12 mouse cellular contexts compared by ENCODE assay signal in genomic region chr13:16937422-16938202, GRCm38 (mm10).
DNase-seq lines count a peak whose midpoint lies in the region; ATAC-seq and TF ChIP-seq lines count a peak whose summit lies in the region.
"Had no signal": no experiment of that assay in that cellular context is flagged by ENCODE, and none has a peak within 500 bp of the region (broad histone marks: within the 10 kb centered on the region; RNA-seq: fewer than 3 reads in every experiment).

No protein-coding gene starts in this region.

- TF ChIP-seq CTCF in liver, adult 2 months (IDR thresholded peaks at IDR 0.05; ENCODE audit: low read depth, low read length) = no peak
- TF ChIP-seq CTCF in liver, postnatal 0 days (IDR thresholded peaks at IDR 0.05; ENCODE audit: low read depth) = no peak

- no peak for ATAC-seq in liver, postnatal 0 days
- ATAC-seq in erythroid progenitor cell, adult 5-6 weeks (replicated peaks; ENCODE audit: low FRiP score, poor library complexity, severe bottlenecking) = peak; percentile 64
- peak; percentile 76 for ATAC-seq in heart, embryonic 15.5 days (replicated peaks; ENCODE audit: insufficient number of reproducible peaks, insufficient read depth, low FRiP score, low read depth)
- peak; percentile 46 for ATAC-seq in megakaryocyte progenitor cell, adult 5-6 weeks (replicated peaks; ENCODE audit: poor library complexity)

- no peak overlapping the region for H3K9ac ChIP-seq in liver, adult 2 months (ENCODE audit: low read depth, low read length)
- no peak overlapping the region for H3K9ac ChIP-seq in liver, postnatal 0 days (replicated peaks)
- H3K9ac ChIP-seq in heart, embryonic 15.5 days = no peak overlapping the region
- H3K9ac ChIP-seq: kidney, embryonic 15.5 days; limb, embryonic 13.5 days; midbrain, embryonic 12.5 days had no signal

- no peaks in the 10 kb centered on the region for H3K27me3 ChIP-seq in liver, adult 2 months (ENCODE audit: control insufficient read depth, insufficient read depth, low read length)
- H3K27me3 ChIP-seq in liver, postnatal 0 days (ENCODE audit: insufficient read depth, low read length) = no peaks in the 10 kb centered on the region
- no peaks in the 10 kb centered on the region for H3K27me3 ChIP-seq in heart, embryonic 15.5 days
- no peaks in the 10 kb centered on the region for H3K27me3 ChIP-seq in hindbrain, embryonic 10.5 days (ENCODE audit: insufficient read depth, poor library complexity, severe bottlenecking)
- H3K27me3 ChIP-seq: kidney, embryonic 15.5 days; limb, embryonic 13.5 days; midbrain, embryonic 12.5 days had no signal

- no peak overlapping the region for H3K27ac ChIP-seq in liver, adult 2 months (replicated peaks; ENCODE audit: insufficient read depth, low read depth, low read length)
- H3K27ac ChIP-seq in liver, postnatal 0 days (ENCODE audit: low read depth) = no peak overlapping the region
- H3K27ac ChIP-seq in heart, embryonic 15.5 days = peak overlapping the region; percentile 75
- no peak overlapping the region for H3K27ac ChIP-seq in hindbrain, embryonic 10.5 days
- H3K27ac ChIP-seq: kidney, embryonic 15.5 days; limb, embryonic 13.5 days; midbrain, embryonic 12.5 days had no signal

- no peaks in the 10 kb centered on the region for H3K9me3 ChIP-seq in liver, postnatal 0 days (ENCODE audit: low read length)
- H3K9me3 ChIP-seq in heart, embryonic 15.5 days (replicated peaks) = no peaks in the 10 kb centered on the region
- H3K9me3 ChIP-seq in hindbrain, embryonic 10.5 days = no peaks in the 10 kb centered on the region
- H3K9me3 ChIP-seq: kidney, embryonic 15.5 days; limb, embryonic 13.5 days; midbrain, embryonic 12.5 days had no signal

- no peak for TF ChIP-seq POLR2A in liver, adult 2 months (IDR thresholded peaks at IDR 0.05; ENCODE audit: extremely low read depth, insufficient read depth, low read length)

- no peaks in the 10 kb centered on the region for H3K36me3 ChIP-seq in liver, adult 2 months (ENCODE audit: control insufficient read depth, insufficient read depth, low read length)
- H3K36me3 ChIP-seq in liver, postnatal 0 days (replicated peaks; ENCODE audit: insufficient read depth, low read length) = no peaks in the 10 kb centered on the region
- no peaks in the 10 kb centered on the region for H3K36me3 ChIP-seq in heart, embryonic 15.5 days
- H3K36me3 ChIP-seq in hindbrain, embryonic 10.5 days = no peaks in the 10 kb centered on the region
- H3K36me3 ChIP-seq: kidney, embryonic 15.5 days; limb, embryonic 13.5 days; midbrain, embryonic 12.5 days had no signal

- H3K79me2 ChIP-seq in liver, adult 2 months (ENCODE audit: control insufficient read depth, insufficient read depth, low read length) = no peaks in the 10 kb centered on the region

- no peak for TF ChIP-seq EP300 in liver, postnatal 0 days (IDR thresholded peaks at IDR 0.05; ENCODE audit: low read depth)

- no peaks in the 10 kb centered on the region for H3K4me1 ChIP-seq in liver, adult 2 months (ENCODE audit: control insufficient read depth, insufficient read depth, low read length)
- H3K4me1 ChIP-seq in liver, postnatal 0 days (ENCODE audit: insufficient read depth) = no peaks in the 10 kb centered on the region
- peaks cover 26% of the 10 kb centered on the region for H3K4me1 ChIP-seq in heart, embryonic 15.5 days (replicated peaks)
- no peaks in the 10 kb centered on the region for H3K4me1 ChIP-seq in hindbrain, embryonic 10.5 days (replicated peaks)
- H3K4me1 ChIP-seq: kidney, embryonic 15.5 days; limb, embryonic 13.5 days; midbrain, embryonic 12.5 days had no signal

- H3K4me2 ChIP-seq in liver, postnatal 0 days (ENCODE audit: low read depth, low read length) = no peak overlapping the region
- peak overlapping the region; percentile 29; the same call in 1 of the 2 replicates for H3K4me2 ChIP-seq in heart, embryonic 15.5 days
- H3K4me2 ChIP-seq: kidney, embryonic 15.5 days; limb, embryonic 13.5 days; midbrain, embryonic 12.5 days had no signal

- 81% methylated on average over 11 of the region's 11 CpGs for WGBS in liver, adult 2 months
- 58% methylated on average over 11 of the region's 11 CpGs for WGBS in liver, postnatal 0 days (ENCODE audit: insufficient replicate concordance)
- WGBS in heart, embryonic 15.5 days = 25% methylated on average over 11 of the region's 11 CpGs
- WGBS in hindbrain, embryonic 10.5 days = 88% methylated on average over 11 of the region's 11 CpGs

- peak; percentile 40 for DNase-seq in liver, adult 2 months (ENCODE audit: extremely low read depth, low read depth, low spot score)
- no peak for DNase-seq in liver, postnatal 0 days
- no peak for DNase-seq in embryo, embryonic 10 days (ENCODE audit: low spot score)
- DNase-seq in hindbrain, embryonic 10.5 days (ENCODE audit: low spot score) = no peak
- DNase-seq: right cerebral cortex, adult 18-20 months; thymus, postnatal 36 days had no signal

- no peak overlapping the region for H3K4me3 ChIP-seq in liver, adult 2 months (ENCODE audit: insufficient read depth, low read depth, low read length)
- H3K4me3 ChIP-seq in liver, postnatal 0 days (ENCODE audit: low read depth, low read length) = no peak overlapping the region
- H3K4me3 ChIP-seq in heart, embryonic 15.5 days = no peak overlapping the region
- H3K4me3 ChIP-seq in hindbrain, embryonic 10.5 days = no peak overlapping the region
- H3K4me3 ChIP-seq: kidney, embryonic 15.5 days; limb, embryonic 13.5 days; midbrain, embryonic 12.5 days had no signal
